Mouse (Mus musculus) forebrain, embryonic 11.5 days (tissue): ENCODE measurements around the gene Letmd1. TPM values are rescaled to one million over a fixed set of nuclear protein-coding genes. Genes with fewer than 3 reads are reported as not detected.
A peak's percentile ranks its signal among the peaks of the same experiment; 100 is the strongest.

Source experiments
- ATAC-seq: fragments of 200-750 bp; cut with Nextera tagmentation; replicated peaks from 2 replicates; pipeline ENCODE4 v1.8.0; 2017; ENCODE audit warnings: moderate TSS enrichment; ENCODE audit not compliant: low FRiP score
- DNase-seq: peaks from one replicate; pipeline ENCODE4 v3.0.0-alpha.2; 2017; ENCODE audit warnings: low spot score
- H3K27ac ChIP-seq: fragments of 300-500 bp; sonication (generic); 2 replicates; pipeline ENCODE4 v1.5.1; 2014; ENCODE audit warnings: low read depth, low read length
- H3K27me3 ChIP-seq: fragments of 300-500 bp; sonication (generic); 2 replicates; pipeline ENCODE4 v1.6.1; 2014; ENCODE audit warnings: mild to moderate bottlenecking, low read length, mixed read lengths; ENCODE audit not compliant: control insufficient read depth, insufficient read depth
- H3K36me3 ChIP-seq: fragments of 300-500 bp; sonication (generic); 2 replicates; pipeline ENCODE4 v1.6.1; 2014; ENCODE audit warnings: mild to moderate bottlenecking, low read length, moderate library complexity, mixed read lengths; ENCODE audit not compliant: control insufficient read depth, insufficient read depth
- H3K4me1 ChIP-seq: fragments of 300-500 bp; sonication (generic); replicated peaks from 2 replicates; pipeline ENCODE4 v1.6.1; 2014; ENCODE audit warnings: low read length, mixed read lengths; ENCODE audit not compliant: control insufficient read depth, insufficient read depth
- H3K4me2 ChIP-seq: fragments of 300-500 bp; sonication (generic); 2 replicates; pipeline ENCODE4 v1.6.1; 2014; ENCODE audit warnings: low read depth, mild to moderate bottlenecking, low read length, moderate library complexity, mixed read lengths; ENCODE audit not compliant: severe bottlenecking
- H3K4me3 ChIP-seq: fragments of 300-500 bp; sonication (generic); 2 replicates; pipeline ENCODE4 v1.5.1; 2014; ENCODE audit warnings: low read depth, low read length
- H3K9ac ChIP-seq: fragments of 300-500 bp; sonication (generic); 2 replicates; pipeline ENCODE4 v1.6.1; 2014; ENCODE audit warnings: low read length
- H3K9me3 ChIP-seq: fragments of 300-500 bp; sonication (generic); 2 replicates; pipeline ENCODE4 v1.6.1; 2016; ENCODE audit warnings: low read length, mixed read lengths; ENCODE audit not compliant: control insufficient read depth
- WGBS: fragments of 180-500 bp; shearing (Covaris S2); extraction: QIAGEN DNeasy Blood & Tissue Kit; methylation state at CpG from one replicate; pipeline ENCODE4 v1.1.7; 2014; 5-methylcytosine and 5-hydroxymethylcytosine counted together
- polyA plus RNA-seq: library from polyadenylated mRNA; unstranded; fragments of >200 nt; fragmentation: Nextera tagmentation; extraction: Ambion mirVana; gene quantifications from 2 replicates; pipeline ENCODE4 v1.2.1, GENCODE M21; 2014

Gene Letmd1
- polyA plus RNA-seq, 1 experiment from 2014 or later = 41.3 TPM

DNA sequence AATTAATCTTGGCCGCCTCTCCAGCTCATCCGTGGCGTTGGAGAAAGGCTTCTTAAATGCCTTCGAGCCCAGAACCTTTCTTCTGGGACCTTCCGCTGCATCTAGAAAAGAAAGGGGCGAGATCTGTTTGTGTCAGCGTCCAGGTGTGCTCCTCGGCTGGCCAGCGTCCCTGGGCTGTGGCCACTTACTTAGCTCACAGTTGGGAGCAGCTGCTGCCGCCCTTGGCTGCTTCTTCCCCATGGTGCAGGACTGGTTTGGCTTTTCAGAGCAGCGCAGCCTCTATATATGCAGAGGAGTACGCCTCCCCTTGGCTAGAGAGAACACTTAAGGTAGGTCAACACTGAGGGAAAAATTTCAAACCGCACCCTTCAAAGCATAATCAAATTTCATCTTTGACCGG lies 44.9 kb upstream of the Letmd1 start:
- ATAC-seq (no peak), DNase-seq (no peak)
- Histone ChIP-seq H3K4me3 (peak overlapping the region; percentile 96), H3K27ac (no peak overlapping the region), H3K9ac (peak overlapping the region; percentile 12), H3K4me1 (peaks cover 12% of the 10 kb centered on the region), H3K4me2 (peak overlapping the region; percentile 69), H3K27me3 (peaks cover 19% of the 10 kb centered on the region), H3K9me3 (no peaks in the 10 kb centered on the region), H3K36me3 (no peaks in the 10 kb centered on the region)
- WGBS = 3% methylated on average over 14 of the region's 14 CpGs

DNA sequence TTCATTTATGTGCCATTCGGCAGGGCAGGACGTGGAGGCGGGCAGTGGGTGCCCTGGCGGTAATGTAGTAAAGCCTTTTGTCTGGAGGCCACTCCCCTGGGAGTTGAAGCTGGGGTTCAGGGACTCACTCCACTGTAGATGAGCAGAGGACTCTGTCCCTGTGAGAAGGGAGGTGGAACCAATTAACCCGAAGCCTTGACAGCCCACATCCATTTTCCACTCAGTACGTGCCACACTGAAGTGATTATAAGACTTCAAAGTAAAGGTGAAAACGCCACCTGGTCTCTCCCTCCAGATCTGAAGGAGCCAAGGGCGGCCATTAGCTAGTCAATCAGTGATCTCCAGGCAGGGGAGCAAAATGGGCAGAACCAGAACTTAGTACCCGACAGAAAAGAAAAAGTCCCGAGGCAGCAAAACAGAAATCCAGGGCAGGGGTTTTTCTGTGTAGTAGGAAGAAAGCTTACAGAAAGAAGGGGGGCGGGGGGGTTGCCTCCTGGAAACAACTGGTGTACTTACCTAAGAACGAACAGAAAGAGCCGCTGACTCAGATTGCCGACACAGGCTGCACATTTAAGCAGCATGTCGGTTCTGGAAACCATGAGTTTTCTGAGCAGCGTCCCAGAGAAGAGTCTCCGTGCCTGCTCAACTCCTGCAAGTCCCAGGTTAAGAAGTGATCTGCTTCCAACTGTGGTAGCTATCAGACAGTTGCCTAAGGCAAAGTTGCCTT lies 44.3 kb upstream of the Letmd1 start, which contains the start of gene Slc11a2:
Gene Slc11a2, minus strand, starts transcription at position 677 of the 727 bp plus-strand sequence.
- Histone ChIP-seq H3K4me1 (peaks cover 12% of the 10 kb centered on the region), H3K27ac (no peak within 1 kb of the TSS), H3K9ac (peak within 1 kb of the TSS; percentile 12), H3K4me2 (peak within 1 kb of the TSS; percentile 69), H3K27me3 (peaks cover 19% of the 10 kb centered on the region), H3K9me3 (no peaks in the 10 kb centered on the region), H3K36me3 (no peaks in the 10 kb centered on the region), H3K4me3 (peak within 1 kb of the TSS; percentile 96)
- no peak for DNase-seq
- 28% methylated on average over 17 of the region's 17 CpGs for WGBS
- ATAC-seq = no peak

DNA sequence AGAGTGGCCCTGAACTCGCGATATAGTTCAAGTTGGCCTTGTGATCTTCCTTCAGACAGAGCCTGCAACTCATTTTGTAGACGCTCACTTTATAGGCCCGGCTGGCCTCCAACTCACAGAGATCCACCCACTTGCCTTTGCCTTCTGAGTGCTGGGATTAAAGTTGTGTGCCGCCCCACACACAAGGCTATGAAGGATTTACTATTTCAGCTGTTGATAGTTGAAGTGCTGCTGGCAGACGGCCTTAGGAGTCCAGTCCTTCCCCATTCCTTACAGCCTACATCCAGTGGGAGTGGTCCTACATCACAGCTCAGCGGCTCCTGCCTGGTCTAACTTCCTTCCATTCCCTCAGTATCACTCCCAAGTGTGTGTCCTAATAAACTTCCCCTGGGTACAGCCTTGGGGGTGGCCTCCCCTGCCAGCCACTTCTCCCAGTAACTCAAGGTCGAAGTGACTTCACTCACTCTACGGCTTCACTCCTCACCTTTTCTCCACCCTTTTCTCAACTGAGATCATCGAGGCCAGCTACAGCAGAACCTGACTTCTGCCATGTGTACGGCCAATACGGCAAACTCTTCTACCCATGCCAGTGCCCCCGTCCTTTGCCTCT lies 40.4 kb upstream of the Letmd1 start:
- no peaks in the 10 kb centered on the region for H3K36me3 ChIP-seq
- H3K4me1 ChIP-seq = peaks cover 3% of the 10 kb centered on the region
- ATAC-seq (no peak), DNase-seq (no peak)
- no peak overlapping the region for H3K27ac ChIP-seq
- H3K4me2 ChIP-seq = no peak overlapping the region
- H3K4me3 ChIP-seq = no peak overlapping the region
- H3K9ac ChIP-seq = no peak overlapping the region
- H3K27me3 ChIP-seq = peaks cover 18% of the 10 kb centered on the region
- 83% methylated on average over 13 of the region's 13 CpGs for WGBS
- no peaks in the 10 kb centered on the region for H3K9me3 ChIP-seq

DNA sequence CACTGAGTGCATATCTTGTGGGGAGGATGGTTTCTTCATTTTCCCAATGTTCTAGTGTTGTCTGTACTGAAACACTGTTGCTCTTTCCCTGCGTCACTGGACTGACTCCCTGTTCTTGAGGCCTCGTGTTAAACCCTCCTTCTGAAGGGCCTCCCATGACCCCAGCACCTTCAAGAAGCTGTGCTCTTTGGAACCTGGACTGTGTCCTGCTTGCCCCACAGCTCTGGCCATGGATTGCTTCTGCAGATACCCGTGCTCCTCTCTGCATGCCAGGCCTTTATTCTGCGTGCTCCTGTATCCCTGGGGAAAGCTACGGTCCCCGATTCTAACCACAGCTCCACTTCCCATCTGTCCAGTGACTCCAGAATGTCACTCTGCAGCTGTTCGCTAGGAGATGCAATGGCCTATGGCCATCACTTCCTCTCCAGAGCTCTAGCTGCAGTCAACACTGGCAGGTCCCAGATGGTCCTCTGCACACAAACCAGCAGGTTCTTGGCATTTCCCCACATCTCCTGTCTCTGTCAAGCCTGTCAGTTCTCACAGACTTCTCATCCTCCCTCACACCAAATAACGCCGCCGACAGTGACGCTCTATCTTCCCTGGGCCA lies 38.8 kb upstream of the Letmd1 start:
- Histone ChIP-seq H3K4me1 (no peaks in the 10 kb centered on the region), H3K27ac (no peak overlapping the region), H3K9me3 (no peaks in the 10 kb centered on the region), H3K4me2 (no peak overlapping the region), H3K9ac (no peak overlapping the region), H3K36me3 (no peaks in the 10 kb centered on the region), H3K27me3 (peaks cover 4% of the 10 kb centered on the region), H3K4me3 (no peak overlapping the region)
- no peak for DNase-seq
- ATAC-seq = no peak
- 86% methylated on average over 11 of the region's 11 CpGs for WGBS

DNA sequence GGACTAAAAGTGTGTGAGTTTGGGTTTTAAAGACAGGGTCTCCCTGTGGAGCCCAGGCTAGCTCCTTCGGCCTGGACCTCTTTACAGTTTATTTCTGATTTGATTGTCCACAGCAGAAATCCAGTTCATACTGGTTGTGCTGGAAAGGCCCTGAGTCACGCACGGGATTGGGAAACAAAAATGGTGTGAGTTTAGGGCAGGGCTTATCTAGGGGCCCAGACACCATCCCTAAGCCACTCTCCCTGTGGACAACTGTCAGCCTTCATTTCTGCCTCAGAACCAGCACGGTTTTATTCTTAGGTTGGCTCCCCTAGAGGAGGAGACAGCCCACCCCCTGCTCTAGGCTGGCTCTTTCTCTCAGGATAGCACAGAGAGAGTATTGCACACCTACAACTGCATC lies 35.6 kb upstream of the Letmd1 start:
- no peak overlapping the region for H3K4me3 ChIP-seq
- no peaks in the 10 kb centered on the region for H3K4me1 ChIP-seq
- no peaks in the 10 kb centered on the region for H3K36me3 ChIP-seq
- no peaks in the 10 kb centered on the region for H3K27me3 ChIP-seq
- H3K9me3 ChIP-seq = no peaks in the 10 kb centered on the region
- no peak overlapping the region for H3K4me2 ChIP-seq
- no peak overlapping the region for H3K27ac ChIP-seq
- WGBS = 72% methylated on average over 4 of the region's 4 CpGs
- DNase-seq (no peak), ATAC-seq (no peak)
- H3K9ac ChIP-seq = no peak overlapping the region

DNA sequence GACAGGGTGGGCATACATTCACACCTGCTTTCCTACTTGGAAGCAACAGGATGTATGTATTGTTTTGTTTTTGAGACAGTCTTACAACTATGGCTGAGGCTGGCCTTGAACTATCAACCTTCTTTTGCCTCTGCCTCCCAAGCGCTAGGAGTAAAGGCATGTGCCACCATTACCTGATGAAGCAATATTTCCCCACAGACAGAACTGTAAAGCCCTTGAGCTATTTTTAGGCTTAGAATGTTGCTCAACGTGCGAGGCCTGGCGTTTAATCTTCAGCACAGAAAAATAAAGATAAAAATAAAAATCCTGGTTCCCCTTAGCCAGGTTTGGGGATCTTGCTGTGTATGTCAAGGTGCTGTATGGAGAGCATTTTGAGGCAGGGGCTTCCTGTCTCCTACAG lies 32.7 kb upstream of the Letmd1 start:
- Histone ChIP-seq H3K27ac (no peak overlapping the region), H3K9ac (no peak overlapping the region), H3K4me3 (no peak overlapping the region), H3K9me3 (no peaks in the 10 kb centered on the region), H3K36me3 (no peaks in the 10 kb centered on the region), H3K4me1 (no peaks in the 10 kb centered on the region), H3K4me2 (no peak overlapping the region), H3K27me3 (no peaks in the 10 kb centered on the region)
- DNase-seq = no peak
- ATAC-seq = no peak
- WGBS = 86% methylated on average over 4 of the region's 4 CpGs

DNA sequence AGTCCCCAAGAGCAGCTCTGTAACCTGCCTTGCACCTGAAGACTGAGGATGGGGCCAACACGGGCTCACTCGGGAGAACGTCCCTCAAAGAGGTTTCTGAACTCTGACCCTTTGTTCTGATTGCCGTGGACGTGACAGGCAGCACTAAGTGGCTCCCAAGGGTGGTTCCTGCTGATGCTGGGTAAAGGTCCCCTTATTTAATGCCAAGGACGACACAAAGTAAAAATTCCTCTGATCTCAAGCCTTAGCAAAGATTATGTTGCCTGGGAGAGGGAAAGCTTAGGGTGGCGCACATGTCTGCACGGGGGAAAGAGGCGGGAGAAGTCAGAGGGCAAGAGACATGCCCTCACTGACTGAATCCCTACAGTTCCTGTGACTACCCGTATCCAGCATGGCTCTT lies 32.3 kb upstream of the Letmd1 start:
- Histone ChIP-seq H3K4me1 (no peaks in the 10 kb centered on the region), H3K4me2 (no peak overlapping the region), H3K27ac (no peak overlapping the region), H3K9me3 (no peaks in the 10 kb centered on the region), H3K9ac (no peak overlapping the region), H3K27me3 (no peaks in the 10 kb centered on the region), H3K36me3 (no peaks in the 10 kb centered on the region), H3K4me3 (no peak overlapping the region)
- DNase-seq = no peak
- WGBS = 72% methylated on average over 10 of the region's 10 CpGs
- no peak for ATAC-seq

DNA sequence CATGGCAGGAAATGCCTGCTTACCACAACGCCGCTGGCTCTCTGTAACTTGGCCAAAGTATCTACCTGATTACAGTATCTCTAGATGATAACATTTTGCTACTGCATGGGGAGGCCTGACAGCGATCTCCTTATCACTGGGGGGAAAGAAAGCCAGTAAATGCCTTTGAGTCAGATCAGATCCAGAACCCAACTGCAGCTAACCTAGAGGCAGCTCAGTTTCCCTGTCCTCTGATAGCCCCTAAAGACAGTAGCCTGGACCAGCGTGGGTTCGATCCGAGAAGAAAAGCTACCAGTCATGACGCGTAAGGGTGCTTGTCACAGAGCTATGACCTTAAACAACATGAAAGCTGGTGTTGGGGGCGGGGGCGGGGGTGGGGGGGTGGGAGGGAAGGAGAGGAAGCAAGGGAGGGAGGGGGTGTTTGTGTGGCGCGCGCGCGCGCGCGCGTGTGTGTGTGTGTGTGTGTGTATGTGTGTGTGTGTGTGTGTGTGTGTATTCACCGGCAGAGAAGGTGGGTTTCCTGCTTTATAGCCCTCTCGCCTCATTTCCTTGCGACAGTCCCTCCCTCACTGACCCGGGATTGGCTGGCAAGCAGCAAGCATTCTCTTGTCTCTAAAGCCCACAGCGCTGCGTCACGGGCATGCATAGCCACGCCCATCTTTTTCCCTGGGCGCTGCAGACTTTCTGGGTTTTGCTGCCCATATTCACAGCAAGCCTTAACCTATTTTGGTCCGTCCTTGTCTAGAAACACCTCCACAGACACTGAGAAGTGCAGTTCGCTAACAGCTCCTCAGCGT lies 25.5 kb upstream of the Letmd1 start:
- WGBS = 10% methylated on average over 20 of the region's 31 CpGs
- DNase-seq (peak; percentile 93), ATAC-seq (peak; percentile 98)
- Histone ChIP-seq H3K27ac (peak overlapping the region; percentile 31; the same call in 1 of the 2 replicates), H3K4me3 (peak overlapping the region; percentile 34), H3K27me3 (no peaks in the 10 kb centered on the region), H3K4me1 (no peaks in the 10 kb centered on the region; the same call in 1 of the 2 replicates), H3K4me2 (peak overlapping the region; percentile 73), H3K36me3 (no peaks in the 10 kb centered on the region), H3K9ac (peak overlapping the region; percentile 63), H3K9me3 (no peaks in the 10 kb centered on the region)
